Mouse (Mus musculus) granulocyte monocyte progenitor cell, adult 5-6 weeks (primary cell): ENCODE results near the gene Olfr884. TPM values are rescaled to one million over a fixed set of nuclear protein-coding genes. Genes with fewer than 3 reads are reported as not detected.

Experiments used
- ATAC-seq: replicated peaks from 2 replicates; pipeline ENCODE4 v1.8.0; 2016; ENCODE audit warnings: mild to moderate bottlenecking, moderate TSS enrichment, inconsistent platforms; ENCODE audit not compliant: poor library complexity, severe bottlenecking
- total RNA-seq, 2 experiments: library from RNA; stranded (forward) in 1 of 2; stranded (reverse) in 1 of 2; fragments of 200-712, 200-1000 nt in 1 of 2; fragments of >200 nt in 1 of 2; fragmentation: Nextera tagmentation in 1 of 2; gene quantifications; 2 replicates each; pipeline ENCODE4 v1.2.3; 2014 to 2017

The Olfr884 gene
- total RNA-seq (2014; fragmentation: Nextera tagmentation) (not detected in 2 replicates), total RNA-seq (2017) (not detected in 2 replicates)

- no peak for ATAC-seq
Measured at GRCm38 (mm10) chr9:38046255-38046654, at the start of gene Olfr884. Gene Olfr884, plus strand, starts transcription at chr9:38046555.

DNA sequence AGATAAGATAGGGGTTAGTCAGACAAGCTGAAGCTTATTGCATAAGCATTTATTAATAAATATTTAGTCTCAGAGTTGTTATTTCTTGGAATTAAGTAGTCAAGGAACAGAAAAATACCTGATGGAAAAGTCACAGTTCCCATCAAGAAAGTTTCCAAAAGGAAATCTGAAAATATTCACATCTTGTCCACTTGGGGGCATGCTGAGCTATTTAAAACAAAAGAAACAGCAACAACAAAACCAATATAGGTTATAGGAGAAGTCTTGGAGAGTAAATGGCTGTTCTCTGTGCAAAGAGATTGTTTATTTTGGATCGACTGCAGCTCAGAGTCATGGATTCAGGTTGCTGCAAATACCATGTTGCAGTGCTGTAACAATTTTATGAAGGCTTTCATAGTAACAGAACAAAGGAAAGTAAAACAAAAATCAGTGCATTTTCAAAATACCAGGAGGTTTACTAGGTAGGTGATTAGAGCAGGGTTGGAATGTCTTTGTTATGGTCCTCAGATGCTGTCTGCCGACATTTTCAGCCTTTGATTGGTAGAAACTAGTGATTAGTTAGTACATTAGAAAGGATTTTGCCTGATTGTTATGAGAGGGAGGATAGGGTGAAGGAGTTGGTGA, 47.7 kb upstream of the Olfr884 start:
- no peak for ATAC-seq

DNA sequence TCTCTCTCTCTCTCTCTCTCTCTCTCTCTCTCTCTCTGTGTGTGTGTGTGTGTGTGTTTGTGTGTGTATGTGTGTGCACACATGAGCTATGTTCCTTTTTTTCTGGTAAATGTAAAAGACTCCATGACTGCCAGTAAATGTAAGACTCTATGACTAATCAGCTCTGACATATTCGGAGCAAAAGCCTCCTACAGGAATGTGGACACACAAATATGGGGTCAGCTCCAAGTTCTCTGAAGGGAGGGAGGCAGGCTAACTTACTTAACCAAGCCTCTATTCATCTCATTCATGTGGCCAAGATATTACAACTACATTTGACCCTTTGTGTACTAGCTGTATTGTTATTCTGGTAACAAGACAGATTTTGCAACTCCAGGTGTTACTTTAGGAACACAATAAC, 46.3 kb upstream of the Olfr884 start:
- no peak for ATAC-seq

DNA sequence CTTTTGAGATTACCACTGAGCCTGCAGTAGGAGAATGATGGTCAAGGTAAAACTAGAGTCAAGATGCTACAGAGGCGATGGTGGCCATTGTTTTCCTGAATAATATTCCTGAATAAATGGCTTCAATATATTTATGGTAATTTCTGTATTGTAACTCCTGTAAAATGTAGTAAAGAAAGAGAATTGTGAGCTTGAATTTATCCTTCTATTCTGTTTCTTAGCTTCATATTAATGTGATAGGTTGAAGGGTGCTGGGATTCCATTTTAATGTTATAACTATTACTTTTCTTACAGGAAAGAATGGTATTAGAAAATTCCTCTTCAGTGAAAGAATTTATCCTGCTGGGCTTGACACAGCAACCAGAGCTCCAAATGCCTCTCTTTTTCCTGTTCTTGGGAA, 20.8 kb upstream of the Olfr884 start, which contains the start of gene Olfr883:
Gene Olfr883 (plus strand): TSS at position 301 of the 400 bp plus-strand sequence.
- ATAC-seq = no peak

DNA sequence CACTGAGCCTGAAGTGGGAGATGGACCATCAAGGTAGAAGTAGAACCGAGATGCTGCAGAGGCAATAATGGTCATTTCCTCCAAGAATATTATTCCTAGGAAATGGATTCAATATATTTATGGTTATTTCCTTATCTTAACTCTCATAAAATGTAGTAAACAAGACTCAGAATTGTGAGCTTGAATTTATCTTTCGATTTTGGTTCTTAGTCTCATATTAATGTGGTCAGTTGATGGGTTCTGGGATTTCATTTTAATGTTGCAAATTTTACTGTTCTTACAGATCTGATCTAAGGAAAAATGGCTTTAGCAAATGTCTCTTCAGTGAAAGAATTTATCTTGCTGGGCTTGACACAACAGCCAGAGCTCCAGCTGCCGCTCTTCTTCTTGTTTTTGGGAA, 14.7 kb downstream of the Olfr884 start, which contains the start of gene Olfr885:
Gene Olfr885 (plus strand): TSS at position 301 of the 400 bp plus-strand sequence.
- ATAC-seq = no peak

DNA sequence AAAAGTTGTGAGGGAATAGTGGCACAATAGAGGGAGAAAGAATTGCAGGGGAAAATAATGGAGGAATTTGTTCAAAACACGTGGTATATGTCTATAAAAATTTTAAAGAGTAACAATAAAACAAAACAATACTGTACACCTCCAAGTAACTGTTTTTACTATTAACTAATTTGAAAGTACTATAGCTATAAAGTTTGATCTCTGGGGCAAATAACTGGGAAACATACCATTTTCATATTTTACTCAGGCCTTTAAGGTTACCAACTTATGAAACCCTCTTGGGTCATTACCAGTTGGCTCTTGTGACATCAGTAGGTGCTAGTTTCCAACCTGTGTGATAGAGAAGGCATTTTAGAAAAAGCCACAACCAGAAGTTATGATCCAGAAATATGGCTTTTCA, 37.4 kb downstream of the Olfr884 start, which contains the start of gene Olfr887:
Gene Olfr887 (plus strand): TSS at position 301 of the 400 bp plus-strand sequence.
- no peak for ATAC-seq

Other genes starting within 250 kb of the Olfr884 start
- gene Olfr876, start 243.5 kb upstream of the Olfr884 start, total RNA-seq (2014; fragmentation: Nextera tagmentation) = not detected in 2 replicates
- gene Olfr876, start 243.5 kb upstream of the Olfr884 start, total RNA-seq (2017) = not detected in 2 replicates
- gene Olfr877, start 192.3 kb upstream of the Olfr884 start, total RNA-seq (2014; fragmentation: Nextera tagmentation) = not detected in 2 replicates
- not detected in 2 replicates for gene Olfr877, start 192.3 kb upstream of the Olfr884 start, total RNA-seq (2017)
- gene Olfr145, start 149.8 kb upstream of the Olfr884 start, total RNA-seq (2014; fragmentation: Nextera tagmentation) = not detected in 2 replicates
- not detected in 2 replicates for gene Olfr145, start 149.8 kb upstream of the Olfr884 start, total RNA-seq (2017)
- gene Olfr878, start 128.7 kb upstream of the Olfr884 start, total RNA-seq (2014; fragmentation: Nextera tagmentation) = not detected in 2 replicates
- not detected in 2 replicates for gene Olfr878, start 128.7 kb upstream of the Olfr884 start, total RNA-seq (2017)
- gene Olfr881, start 54.7 kb upstream of the Olfr884 start, total RNA-seq (2014; fragmentation: Nextera tagmentation) = not detected in 2 replicates
- gene Olfr881, start 54.7 kb upstream of the Olfr884 start, total RNA-seq (2017) = not detected in 2 replicates
- not detected in 2 replicates for gene Olfr883, start 20.7 kb upstream of the Olfr884 start, total RNA-seq (2014; fragmentation: Nextera tagmentation)
- not detected in 2 replicates for gene Olfr883, start 20.7 kb upstream of the Olfr884 start, total RNA-seq (2017)
- not detected in 2 replicates for gene Olfr885, start 14.8 kb downstream of the Olfr884 start, total RNA-seq (2014; fragmentation: Nextera tagmentation)
- not detected in 2 replicates for gene Olfr885, start 14.8 kb downstream of the Olfr884 start, total RNA-seq (2017)
- not detected in 2 replicates for gene Olfr887, start 37.5 kb downstream of the Olfr884 start, total RNA-seq (2014; fragmentation: Nextera tagmentation)
- not detected in 2 replicates for gene Olfr887, start 37.5 kb downstream of the Olfr884 start, total RNA-seq (2017)
- not detected in 2 replicates for gene Olfr888, start 61.6 kb downstream of the Olfr884 start, total RNA-seq (2014; fragmentation: Nextera tagmentation)
- not detected in 2 replicates for gene Olfr888, start 61.6 kb downstream of the Olfr884 start, total RNA-seq (2017)
- gene Olfr889, start 68.6 kb downstream of the Olfr884 start, total RNA-seq (2014; fragmentation: Nextera tagmentation) = not detected in 2 replicates
- not detected in 2 replicates for gene Olfr889, start 68.6 kb downstream of the Olfr884 start, total RNA-seq (2017)
- gene Olfr890, start 96.0 kb downstream of the Olfr884 start, total RNA-seq (2014; fragmentation: Nextera tagmentation) = not detected in 2 replicates
- gene Olfr890, start 96.0 kb downstream of the Olfr884 start, total RNA-seq (2017) = not detected in 2 replicates
- not detected in 2 replicates for gene Olfr891, start 134.3 kb downstream of the Olfr884 start, total RNA-seq (2014; fragmentation: Nextera tagmentation)
- gene Olfr891, start 134.3 kb downstream of the Olfr884 start, total RNA-seq (2017) = not detected in 2 replicates
- gene Olfr893, start 161.8 kb downstream of the Olfr884 start, total RNA-seq (2014; fragmentation: Nextera tagmentation) = not detected in 2 replicates
- gene Olfr893, start 161.8 kb downstream of the Olfr884 start, total RNA-seq (2017) = not detected in 2 replicates
- not detected in 2 replicates for gene Olfr894, start 171.5 kb downstream of the Olfr884 start, total RNA-seq (2014; fragmentation: Nextera tagmentation)
- not detected in 2 replicates for gene Olfr894, start 171.5 kb downstream of the Olfr884 start, total RNA-seq (2017)
- gene Olfr143, start 206.2 kb downstream of the Olfr884 start, total RNA-seq (2014; fragmentation: Nextera tagmentation) = not detected in 2 replicates
- not detected in 2 replicates for gene Olfr143, start 206.2 kb downstream of the Olfr884 start, total RNA-seq (2017)
- gene Olfr895, start 221.3 kb downstream of the Olfr884 start, total RNA-seq (2014; fragmentation: Nextera tagmentation) = not detected in 2 replicates
- gene Olfr895, start 221.3 kb downstream of the Olfr884 start, total RNA-seq (2017) = not detected in 2 replicates
- not detected in 2 replicates for gene Olfr896-ps1, start 244.6 kb downstream of the Olfr884 start, total RNA-seq (2014; fragmentation: Nextera tagmentation)
- gene Olfr896-ps1, start 244.6 kb downstream of the Olfr884 start, total RNA-seq (2017) = not detected in 2 replicates